Mouse (Mus musculus) neutrophil, adult 5-6 weeks (primary cell): ENCODE measurements at regions not wholly inside any gene's neighbourhood (a gene's known extent, or its start where the extent isn't known, plus 50 kb on each side); places are given as distances from the start of the nearest gene placed in this dataset.

Source experiments
- ATAC-seq: fragments of 151-379, 151-347 bp; 2 replicates; pipeline ENCODE4 v1.8.0; 2017; ENCODE audit warnings: mild to moderate bottlenecking, moderate TSS enrichment; ENCODE audit not compliant: insufficient number of reproducible peaks, poor library complexity, low FRiP score, severe bottlenecking; ENCODE audit errors: extremely low read depth

GRCm38 (mm10) chrX:167012891-167013290 lies 196.2 kb downstream of the Tmsb4x start:
- no peak for ATAC-seq

DNA sequence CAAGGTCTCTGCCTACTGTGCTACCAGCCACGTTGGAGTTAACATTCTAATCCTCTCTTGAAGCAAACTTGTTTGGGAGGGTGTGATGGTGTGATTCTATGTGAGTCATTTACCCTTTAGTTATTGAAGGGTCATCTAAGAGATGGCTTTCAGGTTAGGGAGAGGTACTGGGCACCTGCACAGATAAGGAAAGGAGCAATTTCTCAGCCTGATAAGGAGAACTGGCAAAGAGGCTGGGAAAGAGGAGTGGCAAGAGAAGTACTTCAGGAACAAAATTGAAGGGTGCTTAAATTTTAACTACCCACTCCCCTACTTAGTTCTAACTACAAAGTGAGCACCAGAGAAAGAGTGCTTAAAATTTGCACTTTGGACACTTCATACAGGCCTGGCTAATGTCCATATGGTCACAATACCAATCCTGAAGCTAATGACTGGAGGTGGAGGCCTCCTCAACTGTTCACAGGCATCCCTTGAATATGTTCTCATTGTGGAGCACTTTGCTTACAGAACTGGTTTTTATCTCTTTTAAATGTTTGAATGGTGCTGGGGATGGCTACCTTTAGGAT lies 197.1 kb downstream of the Tmsb4x start:
- ATAC-seq = no peak

DNA sequence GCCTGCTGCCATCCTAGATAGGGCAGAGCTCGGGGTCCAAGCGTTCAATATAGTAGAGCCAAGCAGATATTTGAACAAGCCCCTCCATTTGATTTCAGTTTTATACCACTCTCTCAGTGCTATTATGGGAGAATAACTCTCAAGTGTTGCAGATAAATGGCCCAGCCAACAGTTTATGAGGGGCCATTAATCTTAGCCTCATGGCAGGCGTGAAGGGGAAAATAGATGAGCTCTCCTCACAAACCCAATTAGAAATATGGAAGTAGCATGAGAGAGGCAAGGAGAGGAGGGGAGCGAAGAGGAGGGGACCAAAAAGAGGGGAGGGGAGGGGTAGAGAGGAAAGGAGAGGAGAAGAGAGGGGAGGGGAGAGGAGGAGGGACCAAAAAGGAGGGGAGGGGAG lies 213.3 kb downstream of the Tmsb4x start:
- no peak for ATAC-seq

GRCm38 (mm10) chrX:166981003-166981402 lies 228.1 kb downstream of the Tmsb4x start:
- ATAC-seq = no peak

DNA sequence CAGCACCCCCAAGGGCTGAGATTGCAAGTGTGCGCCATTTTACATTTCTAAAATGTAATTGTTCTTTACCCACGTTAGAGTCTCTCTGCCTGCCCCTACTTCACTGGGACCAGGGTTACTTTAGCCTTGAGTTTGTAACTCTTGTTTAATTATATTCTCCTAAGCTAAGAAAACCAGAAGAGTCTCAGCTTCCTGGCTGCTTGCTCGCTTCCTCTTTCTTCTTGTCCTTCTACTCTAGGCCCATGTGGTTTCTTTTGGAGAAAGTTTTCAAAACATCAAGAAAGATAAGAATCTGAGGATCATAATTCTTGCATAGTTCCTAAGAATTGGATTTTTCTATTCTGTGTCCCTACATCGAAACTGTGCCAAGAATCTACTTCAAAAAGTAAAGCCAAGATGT lies 228.6 kb downstream of the Tmsb4x start:
- ATAC-seq = no peak

DNA sequence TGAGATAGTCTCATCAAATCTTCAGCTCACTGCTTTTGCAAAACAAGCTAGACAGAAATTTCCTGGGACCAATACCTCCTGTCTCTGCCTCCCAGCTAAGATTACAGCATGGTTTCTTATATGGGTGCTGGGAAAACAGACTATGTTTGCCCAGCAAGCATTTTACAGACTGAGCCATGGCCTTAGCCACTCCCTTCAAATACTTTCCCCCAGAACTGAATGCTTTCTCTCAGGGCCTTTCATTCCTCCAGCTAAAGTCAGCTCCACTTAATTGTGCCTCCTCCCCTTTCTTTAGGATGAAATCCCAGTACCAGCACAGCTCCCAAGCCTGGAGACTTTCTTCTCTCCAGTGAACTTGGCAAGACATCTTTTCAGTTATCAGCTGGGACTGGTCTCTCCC lies 232.1 kb downstream of the Tmsb4x start:
- ATAC-seq = no peak

DNA sequence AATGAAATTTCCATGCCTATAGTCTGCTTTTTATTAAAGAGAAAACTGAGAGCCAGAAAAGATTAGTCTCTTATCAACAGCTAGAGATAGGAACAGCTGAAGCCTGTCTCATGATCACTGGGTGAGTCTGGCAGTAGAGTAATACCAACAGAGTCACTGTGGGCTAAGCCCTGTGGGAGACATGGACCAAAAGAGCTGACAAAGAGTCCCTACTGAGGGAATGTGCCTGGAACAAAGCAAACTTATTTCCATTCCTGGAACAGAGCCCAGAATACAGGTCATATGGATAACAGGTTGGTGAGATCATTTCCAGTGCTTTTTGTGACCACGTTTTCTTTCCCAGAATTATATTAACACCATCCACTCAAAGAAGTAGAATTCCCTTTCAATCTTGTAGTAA lies 237.4 kb downstream of the Tmsb4x start:
- ATAC-seq = no peak

GRCm38 (mm10) chrX:166964656-166965582 lies 244.2 kb downstream of the Tmsb4x start:
- ATAC-seq = no peak

GRCm38 (mm10) chrX:166952528-166953189 lies 256.5 kb downstream of the Tmsb4x start:
- peak; percentile 82 for ATAC-seq

GRCm38 (mm10) chrX:166951011-166951410 lies 258.1 kb downstream of the Tmsb4x start:
- ATAC-seq = no peak

GRCm38 (mm10) chrX:166945915-166946314 lies 263.2 kb downstream of the Tmsb4x start:
- ATAC-seq = no peak

GRCm38 (mm10) chrX:166945476-166945875 lies 263.6 kb downstream of the Tmsb4x start:
- no peak for ATAC-seq

DNA sequence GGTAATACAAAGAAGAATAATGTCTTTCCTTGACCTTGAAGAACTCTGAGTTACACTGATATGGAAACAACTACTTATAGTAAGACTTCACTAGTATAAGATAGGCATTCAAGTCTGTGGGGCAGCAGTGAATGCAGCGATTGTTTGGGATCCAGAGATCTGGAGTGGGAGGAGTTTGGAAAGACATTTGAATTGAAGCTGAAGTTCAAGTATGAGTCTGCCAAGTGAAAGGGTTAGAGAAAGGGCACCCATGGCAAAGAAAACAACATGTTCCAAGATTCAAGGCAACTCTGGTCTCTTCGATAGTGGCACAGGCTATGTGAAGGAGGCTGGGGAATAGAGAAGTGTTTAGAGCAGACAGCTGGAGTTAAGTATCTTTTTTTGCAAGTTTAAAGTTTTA lies 275.3 kb downstream of the Tmsb4x start:
- ATAC-seq = no peak

DNA sequence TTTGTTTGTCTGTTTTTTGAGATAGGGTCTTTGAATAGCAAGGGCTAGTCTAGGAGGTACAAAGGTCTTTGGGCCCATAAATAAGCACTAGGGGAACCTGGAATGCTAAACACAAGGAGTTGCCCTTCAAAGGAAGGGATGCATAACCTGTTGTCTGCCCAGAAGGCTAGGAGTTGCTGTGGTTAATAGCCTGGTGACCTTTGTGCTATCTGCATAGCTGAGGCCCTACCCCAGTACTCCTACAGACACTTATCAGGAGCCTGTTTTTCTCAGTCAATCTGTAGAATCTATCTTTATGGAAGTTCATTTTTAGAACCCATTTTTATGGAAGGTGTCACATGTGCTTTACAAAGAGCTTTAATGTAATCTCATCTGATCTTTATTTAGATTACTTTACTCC lies 276.6 kb downstream of the Tmsb4x start:
- ATAC-seq = no peak

GRCm38 (mm10) chrX:166931048-166931447 lies 278.1 kb downstream of the Tmsb4x start:
- ATAC-seq = no peak

DNA sequence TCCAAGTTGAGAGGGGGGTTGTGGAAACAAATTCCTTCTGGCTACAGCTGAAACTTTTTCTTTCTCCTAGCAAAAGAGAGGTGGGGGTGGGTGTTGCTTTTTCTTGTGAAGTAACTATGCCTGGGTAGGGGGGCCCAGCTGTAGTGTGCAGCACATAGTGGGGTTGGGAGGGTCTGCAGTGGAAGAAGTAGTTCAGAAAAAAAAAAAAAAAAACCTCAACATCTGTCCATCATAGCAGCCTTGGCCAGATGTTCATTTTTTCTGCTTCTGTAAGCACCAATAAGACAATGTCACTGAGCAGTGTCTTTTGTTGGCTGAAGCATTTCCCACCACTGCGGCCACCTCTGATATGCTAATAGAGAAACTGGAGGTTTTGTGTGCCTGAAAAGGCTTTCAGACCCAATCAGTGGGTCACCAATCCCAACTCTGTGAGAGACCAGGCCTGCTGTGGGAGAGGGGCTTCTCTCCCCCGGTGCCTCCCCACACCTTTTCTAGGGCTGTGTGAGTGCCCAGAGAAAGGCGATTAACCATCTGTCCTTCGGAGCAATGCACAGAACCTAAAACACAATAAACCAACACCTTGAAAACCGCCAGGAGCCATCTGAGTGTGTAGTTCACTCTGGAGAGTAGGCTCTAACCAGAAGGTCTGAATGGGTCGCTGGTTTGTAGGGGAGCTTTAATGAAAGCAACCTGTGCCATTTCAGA lies 279.2 kb downstream of the Tmsb4x start:
- no peak for ATAC-seq

DNA sequence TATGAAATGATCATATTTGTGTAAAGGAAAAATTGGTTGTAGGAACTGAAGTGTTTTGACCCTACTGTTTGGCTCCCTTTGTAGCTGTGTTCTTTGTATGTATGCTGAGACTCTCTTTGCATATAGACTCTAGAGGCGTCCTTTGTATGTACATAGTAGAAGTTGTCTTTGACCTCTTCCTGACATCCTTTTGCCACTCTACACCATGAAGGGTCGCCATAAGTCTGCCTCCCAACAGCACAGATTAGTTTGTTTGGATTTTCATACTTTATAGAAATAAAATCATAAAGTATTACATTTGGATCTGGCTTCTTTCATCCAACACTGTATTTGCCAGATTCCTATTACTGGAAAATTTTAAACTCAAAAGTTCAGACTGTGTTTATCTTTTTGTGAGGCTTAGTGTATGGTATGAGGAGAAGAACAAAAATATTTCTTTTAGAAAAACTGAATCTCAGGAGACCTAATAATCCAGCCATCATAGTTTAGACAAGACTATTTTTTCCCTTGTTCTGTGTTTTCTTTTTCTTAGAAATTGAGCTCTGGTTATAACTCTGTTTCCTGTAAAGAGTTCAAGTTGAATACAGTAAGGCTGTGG lies 293.7 kb downstream of the Tmsb4x start:
- no peak for ATAC-seq

DNA sequence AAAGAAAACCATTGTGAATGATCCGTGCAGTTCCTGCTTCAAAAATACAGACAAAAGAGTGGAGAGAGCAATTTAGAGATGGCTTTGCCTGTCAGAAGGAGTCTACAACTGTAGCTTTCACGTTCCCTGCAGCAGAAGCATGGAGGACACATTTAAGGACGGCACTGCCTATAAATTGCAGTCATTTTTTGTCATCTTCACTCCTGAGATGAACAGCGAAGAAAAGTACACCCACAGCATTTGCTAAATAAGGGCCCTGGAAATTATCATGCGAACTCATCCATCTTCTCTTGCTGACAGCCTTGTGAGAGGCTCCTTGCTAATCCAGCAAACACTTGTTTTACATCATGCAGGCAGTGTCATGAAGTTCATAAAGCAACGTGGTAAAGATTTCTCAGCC lies 302.5 kb downstream of the Tmsb4x start:
- no peak for ATAC-seq

- no peak for ATAC-seq
These were observed 308.4 kb downstream of the Tmsb4x start for GRCm38 (mm10) chrX:166900761-166901160.
